Mouse (Mus musculus): ENCODE results near the gene Nps. TPM values are rescaled to one million over a fixed set of nuclear protein-coding genes. Genes with fewer than 3 reads are reported as not detected.
"Not testable (repeated sequence)": the region's sequence is repeated elsewhere in the genome, so short reads cannot be mapped to it uniquely, and the experiment has no call there.

The Nps gene
- total RNA-seq (2014; fragmentation: Nextera tagmentation) (not detected in 2 replicates), total RNA-seq (2017) (not detected in 2 replicates)

DNA sequence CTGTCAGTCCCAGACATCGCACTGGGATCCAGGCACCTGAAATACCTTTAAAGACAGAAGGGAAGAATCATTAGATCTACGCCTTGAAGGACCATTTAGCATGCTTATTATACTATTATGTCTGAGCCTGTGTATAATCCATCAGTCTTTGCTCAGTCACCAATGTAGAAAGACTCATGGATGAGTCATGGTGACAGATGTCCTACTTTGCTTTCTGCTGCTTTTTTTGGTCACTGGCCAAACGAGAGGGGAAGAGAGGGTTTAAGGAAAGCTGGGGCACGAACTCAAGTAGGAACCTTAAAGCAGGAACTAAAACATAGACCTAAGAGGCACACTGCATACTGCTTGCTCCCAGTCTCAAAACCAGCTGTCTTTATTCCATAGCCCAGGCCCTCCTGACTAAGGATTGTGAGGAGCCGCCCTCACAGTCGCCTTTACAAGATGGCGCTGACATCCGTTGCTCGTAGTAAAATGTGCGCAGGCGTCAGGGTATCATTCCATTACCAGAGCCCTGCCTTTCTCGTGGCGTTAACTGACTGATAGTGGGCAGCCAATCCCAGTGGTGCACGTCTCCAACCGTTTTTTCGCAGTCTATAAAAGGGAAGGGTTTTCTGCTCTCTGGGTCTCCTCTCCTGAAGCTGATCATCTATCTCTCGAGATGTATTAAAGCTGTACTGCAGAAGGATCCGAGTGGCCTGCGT is at the start of gene Nps:
Gene Nps, plus strand, starts transcription at position 651 of the 701 bp plus-strand sequence.
- not testable (repeated sequence) for ATAC-seq (replicated peaks; ENCODE audit: poor library complexity, severe bottlenecking)

DNA sequence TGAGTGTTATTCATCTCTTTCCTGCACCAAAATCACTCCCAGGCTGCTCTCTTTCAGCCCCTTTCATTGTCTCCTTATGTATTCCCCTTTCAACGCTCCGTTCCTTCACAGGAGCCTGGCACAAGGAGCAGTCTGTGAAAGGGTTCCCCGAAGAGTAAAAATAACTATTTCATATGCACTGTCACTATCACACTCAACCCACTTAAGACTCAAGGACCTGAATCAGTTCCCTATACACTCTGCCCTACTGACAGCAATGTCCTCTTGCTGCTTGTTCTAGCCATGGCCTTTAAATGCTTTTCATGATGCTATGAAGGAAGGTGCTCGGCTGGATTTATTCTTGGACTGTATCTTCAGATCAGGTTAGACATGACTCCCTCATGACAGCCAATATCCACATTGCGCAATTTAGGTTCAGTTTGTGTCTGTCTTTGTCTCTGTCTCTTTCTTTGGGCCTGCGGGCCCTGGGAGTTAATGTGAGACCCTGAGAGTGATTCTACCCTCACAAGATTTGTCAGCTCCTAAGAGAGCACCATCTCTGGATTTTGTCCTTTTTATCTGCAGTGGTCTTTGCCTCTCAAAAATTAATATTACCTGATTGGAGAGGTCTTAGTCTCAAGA is 49.4 kb upstream of the Nps start:
- ATAC-seq (replicated peaks; ENCODE audit: poor library complexity, severe bottlenecking) = no peak

DNA sequence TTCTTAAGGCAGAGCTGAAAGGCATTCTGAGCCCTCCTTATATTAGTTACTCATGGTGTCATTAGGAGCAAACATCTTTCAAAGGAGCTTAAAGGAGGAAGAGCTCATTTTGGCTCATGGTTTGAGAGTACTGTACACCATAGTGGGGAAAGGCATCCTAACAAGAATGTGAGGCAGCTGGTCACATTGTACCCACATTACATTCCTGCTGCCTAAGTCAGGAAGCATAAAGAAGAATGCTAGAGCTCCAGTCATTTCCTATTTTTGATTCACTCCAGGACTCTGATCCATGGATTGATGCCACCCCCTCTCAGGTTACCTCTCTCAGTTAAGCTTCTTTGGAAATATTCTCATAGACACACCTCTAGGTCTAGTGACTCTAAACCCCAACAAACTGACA is 48.2 kb upstream of the Nps start:
- ATAC-seq (replicated peaks; ENCODE audit: poor library complexity, severe bottlenecking) = no peak

DNA sequence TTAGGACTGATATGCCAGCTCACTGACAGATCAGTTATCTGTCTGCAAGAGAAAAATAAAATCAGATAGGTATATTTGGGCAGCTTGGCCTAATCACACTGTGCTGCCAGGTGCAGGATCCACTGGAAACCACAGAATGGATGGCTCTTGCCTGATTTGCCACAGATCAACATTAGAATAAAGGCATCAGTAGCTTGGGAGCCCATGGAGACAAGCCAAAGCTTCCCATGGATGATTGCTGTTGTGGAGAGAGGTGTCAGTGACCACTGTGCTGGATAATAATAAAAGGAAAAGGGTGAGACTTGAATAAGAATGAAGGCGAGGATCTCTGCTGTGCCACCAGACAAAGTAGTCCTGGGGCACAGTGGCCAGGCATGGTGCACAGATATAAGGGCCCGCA is 47.7 kb upstream of the Nps start:
- no peak for ATAC-seq (replicated peaks; ENCODE audit: poor library complexity, severe bottlenecking)

GRCm38 (mm10) chr7:135212505-135212904 is 46.0 kb upstream of the Nps start:
- no peak for ATAC-seq (replicated peaks; ENCODE audit: poor library complexity, severe bottlenecking)

DNA sequence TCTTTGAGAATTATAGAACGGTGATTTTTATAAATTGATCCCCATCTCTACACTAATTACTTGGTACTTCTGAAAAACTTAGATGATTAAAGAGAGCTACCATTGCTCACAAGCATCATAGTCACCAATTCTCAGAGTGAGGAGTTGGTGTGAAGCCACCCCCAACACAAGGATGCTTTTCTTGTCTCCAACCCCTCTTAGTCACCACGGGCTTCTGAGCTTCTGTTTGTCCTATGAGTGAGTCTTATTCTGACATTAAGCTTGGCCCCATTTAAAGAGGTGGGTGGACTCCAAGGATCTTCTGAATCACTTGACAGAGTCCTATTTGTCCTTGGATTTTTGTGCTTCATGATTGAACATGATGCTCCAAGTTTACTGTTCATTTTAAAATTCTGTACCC is 37.0 kb upstream of the Nps start:
- ATAC-seq (replicated peaks; ENCODE audit: poor library complexity, severe bottlenecking) = no peak

DNA sequence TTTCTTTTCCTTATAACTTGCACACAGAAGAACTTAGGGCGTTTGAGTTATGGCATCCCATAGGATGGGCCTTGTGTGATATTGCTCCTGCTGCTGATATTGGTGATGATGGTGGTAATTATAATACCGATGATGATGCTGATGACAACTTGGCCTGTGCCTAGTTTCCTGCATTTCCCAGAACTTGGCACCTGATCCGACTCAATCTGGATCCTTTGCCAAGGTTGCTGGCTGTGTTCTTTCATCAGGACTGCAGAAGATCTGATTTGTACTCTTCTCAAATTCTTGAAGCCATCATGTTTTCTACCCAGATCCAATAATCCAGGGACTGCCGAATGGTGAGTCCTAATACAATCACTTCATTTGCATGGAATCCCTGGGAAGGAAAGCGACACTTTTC is 32.5 kb upstream of the Nps start:
- ATAC-seq (replicated peaks; ENCODE audit: poor library complexity, severe bottlenecking) = no peak

DNA sequence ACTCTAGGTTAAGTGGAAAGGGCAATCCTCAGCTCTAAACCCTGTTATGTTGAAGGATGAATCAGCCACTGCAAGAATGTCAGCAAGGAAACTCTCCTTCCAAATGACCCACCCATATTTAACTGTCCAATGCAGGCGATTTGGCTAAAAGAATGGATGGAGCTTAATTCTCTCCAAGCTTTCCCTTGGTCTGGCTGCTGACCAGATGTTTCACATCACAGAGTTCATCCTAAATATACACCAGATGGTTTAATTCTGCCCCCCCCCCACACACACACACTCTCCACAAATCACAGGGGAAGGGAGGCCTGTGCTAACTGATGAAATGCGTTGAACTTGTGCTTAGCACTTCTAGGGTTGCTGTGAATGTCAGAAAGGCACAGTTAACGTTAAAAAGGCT is 21.4 kb upstream of the Nps start:
- no peak for ATAC-seq (replicated peaks; ENCODE audit: poor library complexity, severe bottlenecking)

DNA sequence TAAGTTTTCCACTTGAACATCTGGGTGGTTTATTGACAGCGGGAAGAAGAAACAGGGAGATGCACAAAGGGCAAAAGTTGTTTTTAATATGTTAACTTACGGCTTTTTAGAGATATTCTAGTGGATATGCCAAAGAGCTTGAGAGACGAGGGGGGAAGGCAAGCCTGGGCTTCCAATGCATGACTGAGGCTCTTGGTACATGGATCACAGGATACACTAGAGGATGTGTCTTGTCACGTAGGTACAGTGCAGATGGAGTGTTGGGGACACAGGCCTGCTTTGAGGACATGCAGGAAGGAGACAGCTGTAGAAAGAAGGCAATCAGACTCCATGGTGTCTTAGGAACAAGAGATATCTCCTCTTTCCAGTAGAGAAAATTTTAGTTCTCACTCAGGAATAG is 19.1 kb upstream of the Nps start:
- ATAC-seq (replicated peaks; ENCODE audit: poor library complexity, severe bottlenecking) = no peak

GRCm38 (mm10) chr7:135240006-135240405 is 18.5 kb upstream of the Nps start:
- ATAC-seq (replicated peaks; ENCODE audit: poor library complexity, severe bottlenecking) = no peak

DNA sequence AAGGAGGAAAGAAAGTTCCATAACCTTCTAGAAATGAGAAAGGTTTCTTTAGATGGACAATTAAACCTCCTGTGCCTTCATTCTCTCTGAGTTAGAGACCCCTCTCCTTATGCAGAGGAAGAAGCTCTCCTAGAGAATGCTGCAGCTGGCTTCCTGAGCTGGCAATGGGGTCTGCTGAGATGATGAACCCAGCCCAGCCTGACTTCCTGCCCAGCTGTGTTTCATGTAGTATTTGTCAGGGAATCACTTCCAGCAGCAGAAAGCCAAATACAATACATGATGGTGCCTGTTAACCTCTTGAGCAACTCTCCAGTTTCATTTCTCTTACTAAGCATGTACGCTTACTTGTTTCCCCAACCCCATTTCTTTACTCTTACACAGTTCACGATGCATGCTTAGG is 17.9 kb upstream of the Nps start:
- ATAC-seq (replicated peaks; ENCODE audit: poor library complexity, severe bottlenecking) = peak; percentile 25

DNA sequence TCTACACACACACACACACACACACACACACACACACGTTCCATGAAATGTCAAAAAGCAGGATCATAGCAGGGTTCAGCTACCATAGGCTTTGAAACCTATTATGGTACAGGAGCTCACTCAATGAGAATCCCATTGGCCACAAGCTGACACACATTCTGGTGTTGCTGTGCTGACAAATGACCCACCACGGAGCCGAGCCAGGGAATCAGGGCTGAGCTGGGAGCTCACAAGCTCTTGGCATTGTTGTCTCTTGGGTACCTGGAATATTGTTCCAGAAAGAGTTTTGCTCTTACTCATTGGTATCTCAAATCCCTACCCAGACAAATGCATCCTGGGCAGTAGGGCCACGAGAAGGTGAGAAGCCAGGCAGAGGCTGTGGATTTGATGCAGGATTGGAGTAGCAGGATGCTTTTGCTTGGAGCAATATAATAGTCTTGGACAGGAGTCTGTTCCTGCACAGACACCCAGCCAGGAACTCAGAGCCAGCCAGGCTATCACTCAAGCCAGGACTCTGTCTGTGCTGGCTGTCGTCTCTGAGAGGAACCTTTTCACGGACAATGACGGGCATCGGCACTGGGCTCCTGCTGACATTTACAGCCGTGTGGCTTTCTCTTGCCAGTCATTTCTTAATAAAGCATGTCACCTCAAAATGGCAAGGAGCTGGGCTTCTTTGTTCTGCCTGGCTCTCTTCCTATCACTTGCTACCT is 14.2 kb upstream of the Nps start:
- no peak for ATAC-seq (replicated peaks; ENCODE audit: poor library complexity, severe bottlenecking)

GRCm38 (mm10) chr7:135246386-135246785 is 12.1 kb upstream of the Nps start:
- no peak for ATAC-seq (replicated peaks; ENCODE audit: poor library complexity, severe bottlenecking)

- ATAC-seq (replicated peaks; ENCODE audit: poor library complexity, severe bottlenecking) = no peak
These were observed 5.3 kb upstream of the Nps start for GRCm38 (mm10) chr7:135253249-135253648.

DNA sequence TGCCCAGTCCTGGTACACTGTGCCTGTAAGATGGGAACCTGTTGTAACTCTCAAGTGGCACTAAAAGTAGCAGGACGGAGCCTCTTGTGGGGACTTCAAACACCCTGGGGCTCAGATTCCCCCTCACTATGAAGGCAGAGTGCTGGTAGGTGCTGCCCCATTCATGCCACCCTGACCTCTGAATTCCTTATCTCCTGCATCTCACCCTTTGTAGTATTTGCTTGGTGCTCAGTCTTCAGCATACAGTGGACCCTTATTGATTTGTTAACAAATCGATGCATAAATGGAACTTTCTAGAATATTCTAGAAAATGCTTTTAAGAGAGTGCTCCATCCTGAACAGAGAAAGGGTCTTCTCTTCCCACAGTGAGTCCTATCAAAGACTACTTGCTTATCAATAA is 4.1 kb upstream of the Nps start:
- no peak for ATAC-seq (replicated peaks; ENCODE audit: poor library complexity, severe bottlenecking)

- no peak for ATAC-seq (replicated peaks; ENCODE audit: poor library complexity, severe bottlenecking)
These were observed 12.5 kb downstream of the Nps start for GRCm38 (mm10) chr7:135271011-135271410.

DNA sequence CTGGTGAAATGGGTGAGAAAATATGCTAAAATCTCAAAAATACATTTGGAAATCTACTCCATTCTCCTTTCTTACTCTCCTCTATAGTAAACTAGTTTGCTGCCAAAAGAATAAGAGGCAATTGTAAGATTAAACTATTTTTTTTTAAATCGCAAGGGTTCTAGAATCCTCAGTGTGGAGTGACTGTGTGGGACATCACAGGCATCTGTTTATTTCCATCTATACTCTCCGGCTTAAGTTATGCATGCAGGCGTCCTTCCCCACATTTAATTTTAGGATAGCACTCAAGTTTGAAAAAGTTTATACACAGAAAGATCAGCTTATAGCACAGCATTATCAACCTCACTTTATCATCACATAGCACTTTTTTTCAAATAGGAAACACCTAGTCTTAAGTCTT is 24.7 kb downstream of the Nps start:
- ATAC-seq (replicated peaks; ENCODE audit: poor library complexity, severe bottlenecking) = no peak

DNA sequence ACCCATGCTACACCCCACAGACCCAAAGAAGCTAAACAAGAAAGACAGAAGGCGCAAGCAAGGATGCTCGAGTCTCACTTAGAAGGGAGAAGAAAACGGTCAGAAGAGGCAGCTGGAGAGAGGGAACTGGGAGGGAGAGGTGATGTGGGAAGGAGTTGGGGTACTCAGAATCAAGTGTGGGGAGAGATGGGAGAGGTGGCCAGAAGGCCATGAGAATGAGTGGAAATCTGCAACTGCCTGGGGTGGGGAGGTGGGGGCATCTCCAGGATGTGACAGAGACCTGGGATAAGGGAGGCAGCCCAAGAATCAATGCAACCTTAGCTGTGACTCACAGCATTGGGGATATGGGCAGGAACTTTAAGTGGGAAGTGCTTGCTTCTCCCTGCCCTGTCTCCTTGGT is 31.5 kb downstream of the Nps start:
- ATAC-seq (replicated peaks; ENCODE audit: poor library complexity, severe bottlenecking) = no peak

DNA sequence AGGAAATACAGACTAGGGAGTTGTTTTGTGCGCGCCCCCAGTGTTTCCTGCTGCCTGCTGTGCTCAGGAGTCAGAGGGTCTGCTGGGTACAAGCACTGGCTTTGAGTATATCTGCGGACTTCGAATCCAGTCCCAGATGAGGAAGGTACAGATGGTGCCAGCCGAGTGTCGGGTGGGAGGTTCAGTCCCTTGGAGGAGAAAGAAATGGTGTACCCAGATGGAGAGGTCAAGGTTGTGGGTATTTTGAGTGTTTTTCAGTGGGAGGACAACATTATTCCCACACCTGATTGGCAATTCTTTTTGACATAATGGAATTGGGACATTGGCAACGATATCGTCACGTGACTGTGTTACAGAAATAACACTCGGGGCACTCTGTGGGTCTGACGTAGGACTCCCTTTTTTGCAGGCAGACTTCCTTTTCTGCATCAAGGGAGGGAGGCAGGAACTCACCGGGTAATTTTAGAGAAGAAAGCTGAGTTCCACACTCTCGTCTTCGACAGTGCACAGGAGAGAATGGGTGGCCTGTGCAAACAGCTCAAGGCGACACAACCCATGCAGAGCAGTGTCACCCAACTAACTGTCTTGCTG is 33.2 kb downstream of the Nps start:
- peak; percentile 62; the same call in 1 of the 2 replicates for ATAC-seq (replicated peaks; ENCODE audit: poor library complexity, severe bottlenecking)

DNA sequence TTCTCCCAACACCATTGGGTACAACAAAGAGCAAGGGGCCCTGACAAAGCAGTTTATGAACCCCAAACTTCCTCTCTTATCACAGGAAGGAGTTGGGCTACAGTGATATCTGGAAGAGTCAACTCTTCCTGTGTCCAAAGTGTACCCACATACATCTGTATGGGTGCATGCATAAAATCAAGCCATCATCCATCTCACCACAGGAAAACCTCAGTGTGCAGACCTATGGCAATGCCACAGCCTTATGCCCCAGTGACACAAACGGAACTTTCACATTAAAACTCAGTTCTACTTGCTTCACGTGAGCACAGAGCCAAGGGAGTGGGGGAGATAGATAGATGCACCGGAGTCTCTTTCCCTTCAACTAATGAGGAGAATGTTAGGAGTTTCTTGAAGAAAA is 36.0 kb downstream of the Nps start:
- peak; percentile 35 for ATAC-seq (replicated peaks; ENCODE audit: poor library complexity, severe bottlenecking)

GRCm38 (mm10) chr7:135304496-135304895 is 46.0 kb downstream of the Nps start:
- ATAC-seq (replicated peaks; ENCODE audit: poor library complexity, severe bottlenecking) = no peak
